Mouse (Mus musculus): ENCODE results near the gene Ghdc. TPM values are rescaled to one million over a fixed set of nuclear protein-coding genes. Genes with fewer than 3 reads are reported as not detected.

Gene Ghdc
- polyA plus RNA-seq, 1 experiment from 2014 or later = 4.7 TPM

DNA sequence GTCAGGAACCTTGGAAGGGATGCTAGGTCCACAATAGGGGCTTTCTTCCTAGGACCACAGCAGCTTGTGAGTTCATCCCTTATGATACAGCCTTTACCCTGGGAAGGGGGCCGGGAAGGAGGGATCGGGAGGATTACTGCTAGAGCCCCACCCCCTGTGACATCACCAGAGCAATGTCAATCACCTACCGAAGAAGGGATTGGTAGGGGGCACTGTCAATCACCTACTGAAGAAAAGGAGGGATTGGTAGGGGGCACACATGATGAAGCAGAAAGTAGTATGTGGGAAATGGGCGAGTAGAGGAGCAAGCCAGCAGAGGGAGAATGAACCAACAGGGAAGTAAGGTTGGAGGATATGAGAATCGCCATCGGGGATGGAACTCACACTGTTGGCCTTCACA, 14.3 kb downstream of the Ghdc start:
- Histone ChIP-seq H3K4me2 (ENCODE audit: low read length) (no peak overlapping the region), H3K27me3 (ENCODE audit: control insufficient read depth, insufficient read depth, low read length) (peaks cover 47% of the 10 kb centered on the region), H3K9ac (ENCODE audit: low read length) (no peak overlapping the region), H3K36me3 (ENCODE audit: control insufficient read depth, insufficient read depth, low read length) (no peaks in the 10 kb centered on the region), H3K4me1 (ENCODE audit: control insufficient read depth in 2 of 2, insufficient read depth in 2 of 2, low read length in 2 of 2) (peaks cover 2 to 3% of the 10 kb centered on the region in 2 experiments; a peak in 2 of 4 replicates), H3K4me3 (ENCODE audit: control insufficient read depth in 1 of 2, insufficient read depth in 1 of 2, low read depth in 1 of 2, low read length in 2 of 2) (no peak overlapping the region), H3K27ac (replicated peaks in 1 of 2; ENCODE audit: control insufficient read depth in 1 of 2, insufficient read depth in 1 of 2, low read depth in 2 of 2, low read length in 2 of 2) (no peak overlapping the region), H3K9me3 (ENCODE audit: control insufficient read depth, low read length) (no peaks in the 10 kb centered on the region)
- ATAC-seq (ENCODE audit: insufficient number of reproducible peaks, insufficient read depth, low FRiP score, low read depth) = no peak
- WGBS = 54% methylated on average over 6 of the region's 6 CpGs

DNA sequence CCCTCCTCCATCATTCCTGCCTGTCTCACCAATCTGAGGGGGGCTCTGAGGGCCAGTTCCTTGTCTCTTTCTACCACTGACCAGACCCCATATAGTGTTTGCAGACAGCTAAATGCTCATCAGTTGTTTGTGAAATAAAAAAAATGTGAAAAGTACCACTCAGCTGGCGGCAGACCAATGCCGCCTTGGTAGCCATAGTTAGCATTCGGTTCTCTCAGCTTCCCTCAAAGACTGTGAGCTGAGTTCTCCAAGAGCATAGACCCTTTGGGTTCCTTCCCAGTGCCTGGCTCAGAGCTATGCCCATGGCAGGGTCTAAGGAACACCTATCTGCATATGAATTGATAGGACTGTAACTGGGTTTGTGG, 16.1 kb downstream of the Ghdc start:
- Histone ChIP-seq H3K9ac (ENCODE audit: low read length) (no peak overlapping the region), H3K9me3 (ENCODE audit: control insufficient read depth, low read length) (no peaks in the 10 kb centered on the region), H3K36me3 (ENCODE audit: control insufficient read depth, insufficient read depth, low read length) (no peaks in the 10 kb centered on the region), H3K4me3 (ENCODE audit: control insufficient read depth in 1 of 2, insufficient read depth in 1 of 2, low read depth in 1 of 2, low read length in 2 of 2) (no peak overlapping the region), H3K27ac (replicated peaks in 1 of 2; ENCODE audit: control insufficient read depth in 1 of 2, insufficient read depth in 1 of 2, low read depth in 2 of 2, low read length in 2 of 2) (no peak overlapping the region), H3K27me3 (ENCODE audit: control insufficient read depth, insufficient read depth, low read length) (peaks cover 40% of the 10 kb centered on the region), H3K4me1 (ENCODE audit: control insufficient read depth in 2 of 2, insufficient read depth in 2 of 2, low read length in 2 of 2) (peaks cover 0 to 3% of the 10 kb centered on the region in 2 experiments; a peak in 2 of 4 replicates), H3K4me2 (ENCODE audit: low read length) (no peak overlapping the region)
- ATAC-seq (ENCODE audit: insufficient number of reproducible peaks, insufficient read depth, low FRiP score, low read depth) = no peak
- WGBS = 80% methylated on average over 3 of the region's 3 CpGs

DNA sequence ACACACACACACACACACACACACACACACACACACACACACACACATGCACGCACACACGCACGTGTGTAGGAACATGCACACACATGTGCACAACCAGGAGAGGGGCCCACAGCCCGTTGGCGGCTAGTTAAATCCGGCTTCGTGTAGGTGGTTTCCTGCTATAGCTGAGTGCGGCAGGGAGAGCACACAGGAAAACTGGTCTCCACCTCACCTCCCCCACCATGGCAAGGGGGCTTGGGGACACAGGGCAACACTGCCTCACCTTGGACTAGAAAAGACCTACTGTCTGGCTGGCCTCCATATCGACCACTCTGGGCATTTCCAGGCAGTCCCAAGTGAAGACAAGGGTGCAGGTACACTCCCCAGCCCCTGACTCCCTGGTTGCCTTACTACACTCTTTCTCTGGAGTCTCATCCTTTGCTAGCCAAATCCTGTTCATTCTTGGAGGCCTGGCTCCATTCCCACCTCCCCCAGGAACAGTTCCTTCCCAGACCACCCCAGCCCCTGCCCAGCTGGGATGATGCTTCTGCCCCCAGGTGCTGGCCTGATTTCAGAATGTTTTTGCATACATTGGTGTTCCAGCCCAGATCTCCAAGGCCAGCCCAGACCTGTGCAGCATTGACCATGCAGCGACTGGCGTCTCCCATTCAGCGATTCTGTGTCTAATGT, 16.6 kb downstream of the Ghdc start:
- 75% methylated on average over 12 of the region's 12 CpGs for WGBS
- H3K9ac ChIP-seq (ENCODE audit: low read length) = no peak overlapping the region
- no peak overlapping the region for H3K27ac ChIP-seq (replicated peaks in 1 of 2; ENCODE audit: control insufficient read depth in 1 of 2, insufficient read depth in 1 of 2, low read depth in 2 of 2, low read length in 2 of 2)
- H3K9me3 ChIP-seq (ENCODE audit: control insufficient read depth, low read length) = no peaks in the 10 kb centered on the region
- peaks cover 40% of the 10 kb centered on the region for H3K27me3 ChIP-seq (ENCODE audit: control insufficient read depth, insufficient read depth, low read length)
- H3K4me2 ChIP-seq (ENCODE audit: low read length) = no peak overlapping the region
- ATAC-seq (ENCODE audit: insufficient number of reproducible peaks, insufficient read depth, low FRiP score, low read depth) = no peak
- no peak overlapping the region for H3K4me3 ChIP-seq (ENCODE audit: control insufficient read depth in 1 of 2, insufficient read depth in 1 of 2, low read depth in 1 of 2, low read length in 2 of 2)
- no peaks in the 10 kb centered on the region for H3K36me3 ChIP-seq (ENCODE audit: control insufficient read depth, insufficient read depth, low read length)
- H3K4me1 ChIP-seq (ENCODE audit: control insufficient read depth in 2 of 2, insufficient read depth in 2 of 2, low read length in 2 of 2) = no peaks in the 10 kb centered on the region; a peak in 1 of 4 replicates

DNA sequence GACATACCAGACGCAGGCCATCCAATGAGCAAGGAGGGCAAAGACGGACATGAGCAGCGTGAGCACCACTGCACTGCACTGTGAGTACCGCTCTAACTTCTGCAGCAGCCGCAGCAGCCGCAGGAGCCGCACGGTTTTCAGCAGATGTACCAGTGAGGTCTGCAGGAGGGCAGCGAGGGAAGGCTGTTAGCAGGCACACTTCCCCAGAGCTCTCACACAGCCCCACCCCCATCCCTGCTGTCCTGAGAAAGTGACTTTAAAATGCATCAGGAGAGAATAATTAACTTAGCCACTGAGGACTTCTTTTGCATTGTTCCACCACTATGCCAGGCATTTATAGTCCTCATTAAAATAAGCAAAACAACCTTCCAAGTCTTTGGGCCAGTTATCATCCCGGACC, 18.5 kb downstream of the Ghdc start:
- Histone ChIP-seq H3K9me3 (ENCODE audit: control insufficient read depth, low read length) (no peaks in the 10 kb centered on the region), H3K36me3 (ENCODE audit: control insufficient read depth, insufficient read depth, low read length) (no peaks in the 10 kb centered on the region), H3K4me1 (ENCODE audit: control insufficient read depth in 2 of 2, insufficient read depth in 2 of 2, low read length in 2 of 2) (no peaks in the 10 kb centered on the region), H3K4me2 (ENCODE audit: low read length) (no peak overlapping the region), H3K4me3 (ENCODE audit: control insufficient read depth in 1 of 2, insufficient read depth in 1 of 2, low read depth in 1 of 2, low read length in 2 of 2) (no peak overlapping the region), H3K27ac (replicated peaks in 1 of 2; ENCODE audit: control insufficient read depth in 1 of 2, insufficient read depth in 1 of 2, low read depth in 2 of 2, low read length in 2 of 2) (no peak overlapping the region), H3K27me3 (ENCODE audit: control insufficient read depth, insufficient read depth, low read length) (peaks cover 39% of the 10 kb centered on the region), H3K9ac (ENCODE audit: low read length) (no peak overlapping the region)
- ATAC-seq (ENCODE audit: insufficient number of reproducible peaks, insufficient read depth, low FRiP score, low read depth) = no peak
- WGBS = 34% methylated on average over 10 of the region's 10 CpGs

DNA sequence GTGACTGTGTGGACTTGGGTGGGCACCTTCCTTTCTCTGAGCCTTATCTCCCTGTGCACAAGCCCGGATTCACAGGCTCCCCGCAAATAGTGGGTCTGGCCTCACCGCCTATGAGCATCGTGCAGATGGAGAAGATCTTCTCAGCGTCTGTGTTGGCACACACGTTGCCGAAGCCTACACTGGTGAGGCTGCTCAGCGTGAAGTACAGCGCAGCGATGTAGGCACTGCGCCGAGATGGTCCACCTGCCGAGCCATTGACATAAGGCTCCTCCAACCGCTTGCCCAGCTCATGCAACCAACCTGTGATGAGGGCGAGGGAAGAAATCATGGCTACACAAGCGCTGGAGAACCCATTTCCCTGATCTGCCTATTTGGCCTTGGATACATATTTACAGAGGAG, 20.6 kb downstream of the Ghdc start:
- no peak for ATAC-seq (ENCODE audit: insufficient number of reproducible peaks, insufficient read depth, low FRiP score, low read depth)
- Histone ChIP-seq H3K36me3 (ENCODE audit: control insufficient read depth, insufficient read depth, low read length) (no peaks in the 10 kb centered on the region), H3K4me2 (ENCODE audit: low read length) (no peak overlapping the region), H3K4me1 (ENCODE audit: control insufficient read depth in 2 of 2, insufficient read depth in 2 of 2, low read length in 2 of 2) (no peaks in the 10 kb centered on the region), H3K4me3 (ENCODE audit: control insufficient read depth in 1 of 2, insufficient read depth in 1 of 2, low read depth in 1 of 2, low read length in 2 of 2) (no peak overlapping the region), H3K9ac (ENCODE audit: low read length) (no peak overlapping the region), H3K27me3 (ENCODE audit: control insufficient read depth, insufficient read depth, low read length) (peaks cover 44% of the 10 kb centered on the region), H3K27ac (replicated peaks in 1 of 2; ENCODE audit: control insufficient read depth in 1 of 2, insufficient read depth in 1 of 2, low read depth in 2 of 2, low read length in 2 of 2) (no peak overlapping the region), H3K9me3 (ENCODE audit: control insufficient read depth, low read length) (no peaks in the 10 kb centered on the region)
- WGBS = 79% methylated on average over 16 of the region's 16 CpGs

DNA sequence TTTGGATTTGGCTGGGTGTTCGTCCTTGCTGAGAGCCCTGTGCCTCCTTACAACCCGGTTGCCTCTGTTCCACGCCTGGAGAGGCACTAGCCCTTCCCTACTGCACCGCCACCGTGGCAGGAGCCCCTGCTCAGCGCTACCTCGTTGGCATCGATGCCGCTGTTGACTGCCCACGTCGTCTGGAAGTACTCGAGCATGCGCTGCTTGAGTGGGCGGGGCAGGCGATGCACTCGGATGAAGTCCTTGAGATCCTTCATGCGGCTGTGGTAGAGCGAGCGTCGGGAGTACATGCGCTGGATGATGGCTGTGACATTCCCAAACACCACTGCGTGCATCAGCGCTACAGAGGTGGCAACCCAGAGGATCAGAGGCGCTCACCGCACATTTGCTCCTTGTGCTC, 21.3 kb downstream of the Ghdc start:
- no peak overlapping the region for H3K4me2 ChIP-seq (ENCODE audit: low read length)
- no peak overlapping the region for H3K4me3 ChIP-seq (ENCODE audit: control insufficient read depth in 1 of 2, insufficient read depth in 1 of 2, low read depth in 1 of 2, low read length in 2 of 2)

DNA sequence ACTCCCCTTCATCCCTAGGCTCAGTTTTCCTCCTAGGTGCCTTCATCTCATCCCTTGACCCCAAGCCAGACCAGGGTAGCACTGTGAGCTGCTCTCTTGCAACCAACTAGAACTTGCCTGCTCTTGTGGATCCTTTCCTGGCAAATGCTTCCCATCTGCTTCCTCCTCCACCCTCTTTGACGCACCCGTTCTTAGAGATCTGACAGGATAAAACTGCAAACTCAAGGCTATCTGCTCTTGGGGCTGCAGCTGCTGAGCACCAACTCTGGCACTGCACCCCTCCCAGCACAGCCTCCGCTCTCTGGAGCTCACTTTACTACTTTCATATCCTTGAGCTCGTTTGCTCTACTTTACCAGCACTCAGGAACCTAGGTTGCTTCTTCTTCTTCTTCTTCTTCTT, 22.1 kb downstream of the Ghdc start:
- Histone ChIP-seq H3K4me3 (ENCODE audit: control insufficient read depth in 1 of 2, insufficient read depth in 1 of 2, low read depth in 1 of 2, low read length in 2 of 2) (no peak overlapping the region), H3K4me1 (ENCODE audit: control insufficient read depth in 2 of 2, insufficient read depth in 2 of 2, low read length in 2 of 2) (no peaks in the 10 kb centered on the region), H3K36me3 (ENCODE audit: control insufficient read depth, insufficient read depth, low read length) (no peaks in the 10 kb centered on the region), H3K4me2 (ENCODE audit: low read length) (no peak overlapping the region), H3K27me3 (ENCODE audit: control insufficient read depth, insufficient read depth, low read length) (peaks cover 44% of the 10 kb centered on the region), H3K9me3 (ENCODE audit: control insufficient read depth, low read length) (no peaks in the 10 kb centered on the region), H3K9ac (ENCODE audit: low read length) (no peak overlapping the region), H3K27ac (replicated peaks in 1 of 2; ENCODE audit: control insufficient read depth in 1 of 2, insufficient read depth in 1 of 2, low read depth in 2 of 2, low read length in 2 of 2) (no peak overlapping the region)
- 68% methylated on average over 4 of the region's 4 CpGs for WGBS
- ATAC-seq (ENCODE audit: insufficient number of reproducible peaks, insufficient read depth, low FRiP score, low read depth) = no peak

More for the DNA sequence above, 21.3 kb downstream of the Ghdc start:
- 26% methylated on average over 25 of the region's 25 CpGs for WGBS
- H3K27me3 ChIP-seq (ENCODE audit: control insufficient read depth, insufficient read depth, low read length) = peaks cover 44% of the 10 kb centered on the region
- H3K36me3 ChIP-seq (ENCODE audit: control insufficient read depth, insufficient read depth, low read length) = no peaks in the 10 kb centered on the region
- no peak overlapping the region for H3K9ac ChIP-seq (ENCODE audit: low read length)
- H3K27ac ChIP-seq (replicated peaks in 1 of 2; ENCODE audit: control insufficient read depth in 1 of 2, insufficient read depth in 1 of 2, low read depth in 2 of 2, low read length in 2 of 2) = no peak overlapping the region
- no peak for ATAC-seq (ENCODE audit: insufficient number of reproducible peaks, insufficient read depth, low FRiP score, low read depth)
- no peaks in the 10 kb centered on the region for H3K4me1 ChIP-seq (ENCODE audit: control insufficient read depth in 2 of 2, insufficient read depth in 2 of 2, low read length in 2 of 2)
- no peaks in the 10 kb centered on the region for H3K9me3 ChIP-seq (ENCODE audit: control insufficient read depth, low read length)

- ATAC-seq (ENCODE audit: insufficient number of reproducible peaks, insufficient read depth, low FRiP score, low read depth) = no peak
- no peak overlapping the region for H3K4me2 ChIP-seq (ENCODE audit: low read length)
- no peaks in the 10 kb centered on the region for H3K36me3 ChIP-seq (ENCODE audit: control insufficient read depth, insufficient read depth, low read length)
- 59% methylated on average over 5 of the region's 5 CpGs for WGBS
- no peak overlapping the region for H3K4me3 ChIP-seq (ENCODE audit: control insufficient read depth in 1 of 2, insufficient read depth in 1 of 2, low read depth in 1 of 2, low read length in 2 of 2)
- peaks cover 36% of the 10 kb centered on the region for H3K27me3 ChIP-seq (ENCODE audit: control insufficient read depth, insufficient read depth, low read length)
- H3K9me3 ChIP-seq (ENCODE audit: control insufficient read depth, low read length) = no peaks in the 10 kb centered on the region
- H3K9ac ChIP-seq (ENCODE audit: low read length) = no peak overlapping the region
- H3K27ac ChIP-seq (replicated peaks in 1 of 2; ENCODE audit: control insufficient read depth in 1 of 2, insufficient read depth in 1 of 2, low read depth in 2 of 2, low read length in 2 of 2) = no peak overlapping the region
- no peaks in the 10 kb centered on the region for H3K4me1 ChIP-seq (ENCODE audit: control insufficient read depth in 2 of 2, insufficient read depth in 2 of 2, low read length in 2 of 2)
Measured at GRCm38 (mm10) chr11:100747114-100747513, 23.6 kb downstream of the Ghdc start.

Data from heart, embryonic 14.5 days (tissue).